ENCODE assay signal across 8 mouse cellular contexts in the genomic region with DNA sequence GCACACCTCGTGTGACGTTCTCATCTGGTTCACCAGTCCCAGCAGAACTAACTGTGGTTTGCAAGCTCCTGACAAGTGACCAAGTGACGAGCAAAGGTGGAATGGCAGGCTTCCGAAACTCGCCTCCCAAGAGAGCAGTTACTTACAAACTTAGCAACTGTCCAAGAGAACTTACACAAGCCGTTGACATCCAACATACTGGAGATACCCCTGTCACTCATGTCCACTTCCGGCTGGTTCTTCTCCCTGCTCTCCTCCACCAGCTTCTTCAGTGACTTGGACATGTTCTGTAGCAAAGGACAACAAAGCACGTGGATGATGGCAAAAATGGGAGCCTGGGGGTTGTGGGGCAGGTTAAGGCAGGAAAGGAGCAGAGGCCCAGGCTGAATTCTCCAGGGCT. TPM values are rescaled to one million over a fixed set of nuclear protein-coding genes. Genes with fewer than 3 reads are reported as not detected.
DNase-seq lines count a peak whose midpoint lies in the region; ATAC-seq and TF ChIP-seq lines count a peak whose summit lies in the region.

No protein-coding gene starts in this region.

- no peak for TF ChIP-seq CTCF in left cerebral cortex, adult 2 months (IDR thresholded peaks at IDR 0.05)

- ATAC-seq in hindbrain, embryonic 14.5 days (ENCODE audit: low FRiP score): no peak

- peak overlapping the region; percentile 68 for H3K4me3 ChIP-seq in left cerebral cortex, adult 2 months
- peak overlapping the region; percentile 62 for H3K4me3 ChIP-seq in hindbrain, embryonic 14.5 days (replicated peaks; ENCODE audit: low read length)

- no peak for DNase-seq in left cerebral cortex, adult 2 months (ENCODE audit: extremely low spot score in 1 of 2, low spot score in 2 of 2)
- no peak for DNase-seq in left cerebral cortex, postnatal 25 days (ENCODE audit: low spot score in 2 of 2)
- DNase-seq in c-Kit-positive CD71-positive TER-119-positive erythroid progenitor cells, embryonic 14.5 days (ENCODE audit: low spot score): peak; percentile 27
- DNase-seq in hindbrain, embryonic 14.5 days (ENCODE audit: low spot score): no peak
- DNase-seq in mesoderm, embryonic 11.5 days (ENCODE audit: low read depth, low spot score): peak; percentile 9
- no peak for DNase-seq in embryo, embryonic 9.5 days (ENCODE audit: extremely low spot score)
- no peak for DNase-seq in layer of hippocampus, postnatal 14 days (ENCODE audit: low spot score in 2 of 2)
- DNase-seq in left cerebral cortex, postnatal 4 days: no peak

- H3K27me3 ChIP-seq in hindbrain, embryonic 14.5 days (ENCODE audit: control insufficient read depth, insufficient read depth, low read length): no peaks in the 10 kb centered on the region

- H3K4me2 ChIP-seq in hindbrain, embryonic 14.5 days (replicated peaks): peak overlapping the region; percentile 65

- H3K36me3 ChIP-seq in hindbrain, embryonic 14.5 days (replicated peaks; ENCODE audit: control insufficient read depth, insufficient read depth): no peaks in the 10 kb centered on the region

- H3K9me3 ChIP-seq in hindbrain, embryonic 14.5 days (ENCODE audit: control insufficient read depth, low read length): no peaks in the 10 kb centered on the region

- 51% methylated on average over 8 of the region's 8 CpGs for WGBS in hindbrain, embryonic 14.5 days

- peaks cover 5% of the 10 kb centered on the region for H3K4me1 ChIP-seq in hindbrain, embryonic 14.5 days (replicated peaks; ENCODE audit: control insufficient read depth, insufficient read depth, low read length)

- peak overlapping the region; percentile 71 for H3K9ac ChIP-seq in hindbrain, embryonic 14.5 days

- intact Hi-C loops in left cerebral cortex, adult 2 months (cut with DNase I): loop anchor here (1.0 to 10.0 kb wide), 2 partner anchors 274 to 874 kb away; partner anchors contain the start of gene Trdmt1
- intact Hi-C loops in left cerebral cortex, postnatal 25 days (cut with DNase I): loop anchor here (10.0 kb wide), 2 partner anchors 784 to 1024 kb away; partner anchors contain the start of gene Hacd1
- intact Hi-C loops in left cerebral cortex, postnatal 4 days (cut with DNase I): no loop called here

- peak overlapping the region; percentile 88 for H3K27ac ChIP-seq in left cerebral cortex, adult 2 months
- H3K27ac ChIP-seq in hindbrain, embryonic 14.5 days: no peak overlapping the region; the same call in 1 of the 2 replicates

RNA-seq across cellular contexts. Expression of gene Rsu1, which starts 0.5 kb away (rescaled TPM):
- total RNA-seq in left cerebral cortex, adult 2 months (2021): 10 to 100 TPM; 31.9 to 33.2 TPM
- 10 to 100 TPM; 31.8 to 42.1 TPM for total RNA-seq in left cerebral cortex, postnatal 25 days (2021)
- polyA plus RNA-seq in hindbrain, embryonic 14.5 days (2014; fragmentation: Nextera tagmentation; extraction: Ambion mirVana): 75.7 and 85.6 TPM in 2 replicates
- 10 to 100 TPM; 46.7 to 49.1 TPM for total RNA-seq in layer of hippocampus, postnatal 14 days (2021)
- 10 to 100 TPM; 50.6 to 51.9 TPM for total RNA-seq in left cerebral cortex, postnatal 4 days (2021)

Comparison
In these comparisons a context has a peak if more than half of its experiments do, and no peak if none do; other contexts are left out.
1. DNase-seq: peak in c-Kit-positive CD71-positive TER-119-positive erythroid progenitor cells, embryonic 14.5 days (single experiment) and mesoderm, embryonic 11.5 days (single experiment); none in left cerebral cortex, adult 2 months (0 of 2), left cerebral cortex, postnatal 25 days (0 of 2), hindbrain, embryonic 14.5 days (single experiment), embryo, embryonic 9.5 days (single experiment), layer of hippocampus, postnatal 14 days (0 of 2) and left cerebral cortex, postnatal 4 days (single experiment).